Mouse (Mus musculus) small intestine, adult 2 months (tissue): ENCODE results near the gene Dnajc7.

Experiments used
- CTCF ChIP-seq: fragments of 200-500 bp; IDR thresholded peaks from 2 replicates; pipeline ENCODE4 v1.5.1; 2012; ENCODE audit warnings: low read depth, mild to moderate bottlenecking, control low read depth, inconsistent platforms, low read length, moderate library complexity, mixed read lengths; ENCODE audit not compliant: insufficient replicate concordance, insufficient read length; ENCODE audit errors: extremely low read depth
- POLR2A ChIP-seq: fragments of 200-500 bp; IDR thresholded peaks from 2 replicates; pipeline ENCODE4 v1.6.1; 2012; ENCODE audit warnings: low read depth, mild to moderate bottlenecking, control low read depth, inconsistent platforms, low read length, moderate library complexity

DNA sequence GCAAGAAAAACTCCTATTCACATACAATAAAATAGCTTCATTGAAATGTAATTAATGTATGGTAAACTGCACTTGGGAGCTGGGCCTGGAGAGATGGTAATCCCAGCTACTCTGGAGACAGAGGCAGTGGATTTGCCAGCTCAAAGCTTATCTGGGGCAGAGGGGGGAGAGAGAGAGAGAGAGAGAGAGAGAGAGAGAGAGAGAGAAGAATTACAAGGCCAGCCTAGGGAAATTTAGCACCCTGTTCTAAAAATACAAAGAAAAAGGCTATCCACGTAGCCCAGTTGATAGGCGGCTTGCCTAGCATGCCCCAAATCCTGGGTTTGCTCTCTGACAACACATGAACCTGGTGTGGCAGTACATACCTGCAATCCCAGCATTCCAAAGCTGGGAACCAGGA, 78.4 kb downstream of the Dnajc7 start:
- TF ChIP-seq POLR2A, result no peak
- no peak for TF ChIP-seq CTCF
